Mouse (Mus musculus) forebrain, embryonic 11.5 days (tissue): Measurements from ENCODE around the gene Gm20388. TPM values are rescaled to one million over a fixed set of nuclear protein-coding genes. Genes with fewer than 3 reads are reported as not detected.

Experiments
- ATAC-seq: fragments of 200-750 bp; cut with Nextera tagmentation; replicated peaks from 2 replicates; pipeline ENCODE4 v1.8.0; 2017; ENCODE audit warnings: moderate TSS enrichment; ENCODE audit not compliant: low FRiP score
- DNase-seq: peaks from one replicate; pipeline ENCODE4 v3.0.0-alpha.2; 2017; ENCODE audit warnings: low spot score
- H3K27ac ChIP-seq: fragments of 300-500 bp; sonication (generic); 2 replicates; pipeline ENCODE4 v1.5.1; 2014; ENCODE audit warnings: low read depth, low read length
- H3K27me3 ChIP-seq: fragments of 300-500 bp; sonication (generic); 2 replicates; pipeline ENCODE4 v1.6.1; 2014; ENCODE audit warnings: mild to moderate bottlenecking, low read length, mixed read lengths; ENCODE audit not compliant: control insufficient read depth, insufficient read depth
- H3K36me3 ChIP-seq: fragments of 300-500 bp; sonication (generic); 2 replicates; pipeline ENCODE4 v1.6.1; 2014; ENCODE audit warnings: mild to moderate bottlenecking, low read length, moderate library complexity, mixed read lengths; ENCODE audit not compliant: control insufficient read depth, insufficient read depth
- H3K4me1 ChIP-seq: fragments of 300-500 bp; sonication (generic); replicated peaks from 2 replicates; pipeline ENCODE4 v1.6.1; 2014; ENCODE audit warnings: low read length, mixed read lengths; ENCODE audit not compliant: control insufficient read depth, insufficient read depth
- H3K4me2 ChIP-seq: fragments of 300-500 bp; sonication (generic); 2 replicates; pipeline ENCODE4 v1.6.1; 2014; ENCODE audit warnings: low read depth, mild to moderate bottlenecking, low read length, moderate library complexity, mixed read lengths; ENCODE audit not compliant: severe bottlenecking
- H3K4me3 ChIP-seq: fragments of 300-500 bp; sonication (generic); 2 replicates; pipeline ENCODE4 v1.5.1; 2014; ENCODE audit warnings: low read depth, low read length
- H3K9ac ChIP-seq: fragments of 300-500 bp; sonication (generic); 2 replicates; pipeline ENCODE4 v1.6.1; 2014; ENCODE audit warnings: low read length
- H3K9me3 ChIP-seq: fragments of 300-500 bp; sonication (generic); 2 replicates; pipeline ENCODE4 v1.6.1; 2016; ENCODE audit warnings: low read length, mixed read lengths; ENCODE audit not compliant: control insufficient read depth
- WGBS: fragments of 180-500 bp; shearing (Covaris S2); extraction: QIAGEN DNeasy Blood & Tissue Kit; methylation state at CpG from one replicate; pipeline ENCODE4 v1.1.7; 2014; 5-methylcytosine and 5-hydroxymethylcytosine counted together
- polyA plus RNA-seq: library from polyadenylated mRNA; unstranded; fragments of >200 nt; fragmentation: Nextera tagmentation; extraction: Ambion mirVana; gene quantifications from 2 replicates; pipeline ENCODE4 v1.2.1, GENCODE M21; 2014

Gene Gm20388
- polyA plus RNA-seq, 1 experiment from 2014 or later: not detected

- 92% methylated on average over 8 of the region's 8 CpGs for WGBS
- no peak for DNase-seq
- Histone ChIP-seq H3K9ac (no peak overlapping the region), H3K27me3 (no peaks in the 10 kb centered on the region), H3K27ac (no peak overlapping the region), H3K9me3 (no peaks in the 10 kb centered on the region), H3K4me1 (no peaks in the 10 kb centered on the region), H3K36me3 (peaks cover 6% of the 10 kb centered on the region; the same call in 1 of the 2 replicates), H3K4me2 (no peak overlapping the region), H3K4me3 (no peak overlapping the region)
- ATAC-seq: no peak
Observed at GRCm38 (mm10) chr8:120084783-120085182, 174.1 kb downstream of the Gm20388 start.

DNA sequence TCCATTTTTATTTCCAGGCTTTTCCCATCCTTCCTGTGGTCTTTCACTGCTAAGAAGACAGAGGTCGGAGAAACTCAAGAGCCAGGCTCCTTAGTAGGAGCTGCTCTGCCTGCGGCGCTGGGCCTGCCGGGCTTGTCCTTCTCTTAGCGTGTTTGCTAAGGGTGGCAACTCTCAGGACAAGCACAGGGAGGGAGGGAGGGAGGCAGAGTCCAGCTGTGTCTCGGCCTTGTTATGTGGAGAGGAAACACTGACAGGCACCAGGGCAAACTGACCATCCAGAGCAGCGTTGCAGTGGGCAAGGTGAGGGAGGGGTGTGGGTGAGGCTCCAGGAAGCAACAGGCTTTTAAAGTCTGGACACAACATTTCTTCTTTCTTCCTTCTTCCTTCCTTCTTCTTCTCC is 178.9 kb downstream of the Gm20388 start:
- ATAC-seq (no peak), DNase-seq (no peak)
- Histone ChIP-seq H3K27ac (no peak overlapping the region), H3K36me3 (peaks cover 4% of the 10 kb centered on the region; the same call in 1 of the 2 replicates), H3K9ac (no peak overlapping the region), H3K4me2 (no peak overlapping the region), H3K4me3 (no peak overlapping the region), H3K27me3 (no peaks in the 10 kb centered on the region), H3K9me3 (no peaks in the 10 kb centered on the region), H3K4me1 (no peaks in the 10 kb centered on the region)
- WGBS: 85% methylated on average over 7 of the region's 7 CpGs

- no peak for DNase-seq
- Histone ChIP-seq H3K9ac (no peak overlapping the region), H3K4me2 (no peak overlapping the region), H3K27ac (no peak overlapping the region), H3K27me3 (no peaks in the 10 kb centered on the region), H3K4me1 (no peaks in the 10 kb centered on the region), H3K36me3 (no peaks in the 10 kb centered on the region; the same call in 1 of the 2 replicates), H3K4me3 (no peak overlapping the region), H3K9me3 (no peaks in the 10 kb centered on the region)
- no peak for ATAC-seq
- 96% methylated on average over 3 of the region's 3 CpGs for WGBS
Observed at GRCm38 (mm10) chr8:120091032-120091431, 180.4 kb downstream of the Gm20388 start.

DNA sequence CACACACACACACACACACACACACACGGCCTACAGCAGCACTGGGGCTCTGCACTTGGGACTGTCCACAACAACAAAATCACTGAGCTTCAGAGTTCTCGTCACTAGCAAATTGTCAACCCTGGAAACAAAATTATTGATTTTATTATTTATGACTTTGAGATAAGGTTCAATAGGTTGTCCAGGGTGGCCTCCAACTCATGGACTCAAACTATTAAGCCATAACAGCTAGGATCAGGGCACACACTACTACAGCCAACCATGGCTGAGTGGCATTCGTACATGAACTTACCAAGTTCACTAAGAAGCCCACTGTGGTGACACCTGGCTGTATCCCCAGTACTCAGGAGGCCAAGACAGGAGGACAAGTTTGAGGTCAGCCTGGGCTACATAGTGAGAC is 182.5 kb downstream of the Gm20388 start:
- DNase-seq (no peak), ATAC-seq (no peak)
- Histone ChIP-seq H3K27ac (no peak overlapping the region), H3K4me3 (no peak overlapping the region), H3K4me2 (no peak overlapping the region), H3K9ac (no peak overlapping the region), H3K9me3 (no peaks in the 10 kb centered on the region), H3K4me1 (no peaks in the 10 kb centered on the region), H3K27me3 (no peaks in the 10 kb centered on the region), H3K36me3 (no peaks in the 10 kb centered on the region; the same call in 1 of the 2 replicates)
- WGBS: 94% methylated on average over 3 of the region's 3 CpGs

GRCm38 (mm10) chr8:120094801-120095200 is 184.2 kb downstream of the Gm20388 start:
- H3K27me3 ChIP-seq: no peaks in the 10 kb centered on the region
- no peak overlapping the region for H3K4me2 ChIP-seq
- no peaks in the 10 kb centered on the region; the same call in 1 of the 2 replicates for H3K36me3 ChIP-seq
- no peaks in the 10 kb centered on the region for H3K9me3 ChIP-seq
- H3K4me1 ChIP-seq: peaks cover 2% of the 10 kb centered on the region; the same call in 1 of the 2 replicates
- no peak overlapping the region for H3K9ac ChIP-seq
- ATAC-seq (no peak), DNase-seq (no peak)
- no peak overlapping the region for H3K4me3 ChIP-seq
- no peak overlapping the region for H3K27ac ChIP-seq
- 90% methylated on average over 10 of the region's 10 CpGs for WGBS

DNA sequence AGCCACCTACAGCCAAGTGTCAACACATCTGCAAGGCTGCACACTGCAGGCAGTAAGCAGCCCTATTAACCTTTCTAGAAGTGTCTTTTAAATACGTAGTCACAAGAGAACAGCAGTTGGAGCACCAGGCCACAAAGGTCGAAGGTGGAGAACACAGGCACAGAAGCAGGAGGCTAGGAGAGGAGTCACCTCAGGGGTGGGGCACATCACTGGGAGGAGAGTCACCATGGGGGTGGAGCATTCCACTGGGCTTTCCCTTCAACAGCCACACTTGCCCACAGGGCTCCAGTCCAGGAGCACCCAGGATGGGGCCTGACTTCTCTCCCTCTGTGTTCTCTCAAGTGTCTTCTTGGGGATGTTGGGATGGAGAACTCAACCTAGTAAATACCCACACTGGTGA is 185.8 kb downstream of the Gm20388 start:
- Histone ChIP-seq H3K4me3 (no peak overlapping the region), H3K9ac (no peak overlapping the region), H3K36me3 (no peaks in the 10 kb centered on the region; the same call in 1 of the 2 replicates), H3K27ac (no peak overlapping the region), H3K27me3 (no peaks in the 10 kb centered on the region), H3K4me1 (peaks cover 5% of the 10 kb centered on the region; the same call in 1 of the 2 replicates), H3K4me2 (no peak overlapping the region), H3K9me3 (no peaks in the 10 kb centered on the region)
- 78% methylated on average over 2 of the region's 2 CpGs for WGBS
- no peak for ATAC-seq
- no peak for DNase-seq

- Histone ChIP-seq H3K27ac (peak overlapping the region; percentile 84; the same call in 1 of the 2 replicates), H3K27me3 (no peaks in the 10 kb centered on the region)
- ATAC-seq: no peak
Observed at GRCm38 (mm10) chr8:120100388-120101067, 189.9 kb downstream of the Gm20388 start.

GRCm38 (mm10) chr8:120101068-120101972 is 190.7 kb downstream of the Gm20388 start, which contains the start of gene Zdhhc7:
TSS of gene Zdhhc7 (minus strand) at chr8:120101482.
- under 1% methylated on average over 88 of the region's 88 CpGs for WGBS

More at GRCm38 (mm10) chr8:120100388-120101067, 189.9 kb downstream of the Gm20388 start:
- 9% methylated on average over 25 of the region's 25 CpGs for WGBS
- H3K4me1 ChIP-seq: peaks cover 11% of the 10 kb centered on the region
- H3K9ac ChIP-seq: peak overlapping the region; percentile 80
- peak overlapping the region; percentile 80 for H3K4me3 ChIP-seq
- H3K9me3 ChIP-seq: no peaks in the 10 kb centered on the region
- H3K4me2 ChIP-seq: peak overlapping the region; percentile 93
- no peaks in the 10 kb centered on the region for H3K36me3 ChIP-seq
- DNase-seq: no peak

More at GRCm38 (mm10) chr8:120101068-120101972, 190.7 kb downstream of the Gm20388 start, which contains the start of gene Zdhhc7:
- Histone ChIP-seq H3K36me3 (no peaks in the 10 kb centered on the region), H3K4me3 (peak within 1 kb of the TSS; percentile 80), H3K4me1 (peaks cover 11% of the 10 kb centered on the region), H3K27me3 (no peaks in the 10 kb centered on the region), H3K9me3 (no peaks in the 10 kb centered on the region), H3K9ac (peak within 1 kb of the TSS; percentile 80), H3K27ac (peak within 1 kb of the TSS; percentile 84), H3K4me2 (peak within 1 kb of the TSS; percentile 93)
- DNase-seq: peak; percentile 87
- ATAC-seq: peak; percentile 67
